Mouse (Mus musculus): ENCODE data around the gene Wnt16.

Wnt16 gene

DNA sequence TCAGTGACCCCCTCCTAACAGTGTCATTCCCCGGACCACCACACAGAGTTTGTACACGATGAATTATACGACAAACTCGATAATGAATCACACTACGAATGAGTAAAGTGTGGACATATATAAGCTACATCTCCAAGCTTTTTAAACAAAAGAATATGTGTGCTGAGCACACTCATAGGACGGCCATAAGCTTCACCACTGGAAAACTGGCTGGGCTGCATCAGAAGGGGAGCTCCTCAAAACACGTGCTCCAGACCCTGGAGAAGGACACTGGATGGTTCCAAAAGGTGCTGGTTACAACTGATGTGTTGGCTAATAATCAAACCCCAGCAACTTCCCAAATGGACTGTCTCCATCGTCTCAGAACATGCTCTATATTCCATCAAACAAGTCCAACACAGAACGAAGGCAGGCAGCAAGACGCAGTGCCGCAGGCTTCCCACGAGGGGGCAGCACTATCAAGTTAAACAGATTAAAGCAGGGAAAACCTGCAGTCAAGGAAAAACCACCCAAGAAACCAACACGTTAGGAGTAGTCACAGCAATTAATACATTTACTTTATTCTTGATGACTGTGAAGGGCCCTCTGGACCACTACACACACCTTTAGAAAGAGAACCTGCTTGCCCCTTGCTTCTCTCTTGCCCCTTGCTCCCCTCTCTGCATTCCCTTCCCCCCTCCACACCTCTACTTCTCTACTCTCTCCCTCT, 37.5 kb downstream of the Wnt16 start:
- peak; percentile 16 for DNase-seq (ENCODE audit: low read depth, low spot score)

- DNase-seq (ENCODE audit: low read depth, low spot score) = no peak
Measured at GRCm38 (mm10) chr6:22326289-22326688, 38.3 kb downstream of the Wnt16 start.

- DNase-seq (ENCODE audit: low read depth, low spot score) = no peak
Measured at GRCm38 (mm10) chr6:22327091-22327490, 39.1 kb downstream of the Wnt16 start.

DNA sequence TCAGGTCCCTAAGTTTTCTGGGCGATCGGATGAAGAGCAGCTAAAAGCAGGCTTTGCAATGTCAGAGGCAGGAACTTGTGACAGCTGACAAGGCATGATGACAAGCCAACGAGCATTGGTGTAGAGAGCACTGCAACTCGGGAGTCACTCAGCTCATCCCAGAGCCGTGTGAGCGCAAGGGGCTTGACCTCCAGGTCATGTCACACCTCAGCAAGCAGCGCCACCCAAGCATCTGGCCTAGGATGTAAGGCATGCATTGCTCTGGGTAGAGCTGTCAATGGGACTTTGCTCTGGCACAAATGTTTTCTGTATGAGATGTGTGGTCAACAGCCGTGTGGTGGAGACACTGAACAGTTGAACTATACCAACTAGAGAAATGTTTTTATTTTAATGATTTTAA, 39.9 kb downstream of the Wnt16 start:
- DNase-seq (ENCODE audit: low read depth, low spot score) = no peak

DNA sequence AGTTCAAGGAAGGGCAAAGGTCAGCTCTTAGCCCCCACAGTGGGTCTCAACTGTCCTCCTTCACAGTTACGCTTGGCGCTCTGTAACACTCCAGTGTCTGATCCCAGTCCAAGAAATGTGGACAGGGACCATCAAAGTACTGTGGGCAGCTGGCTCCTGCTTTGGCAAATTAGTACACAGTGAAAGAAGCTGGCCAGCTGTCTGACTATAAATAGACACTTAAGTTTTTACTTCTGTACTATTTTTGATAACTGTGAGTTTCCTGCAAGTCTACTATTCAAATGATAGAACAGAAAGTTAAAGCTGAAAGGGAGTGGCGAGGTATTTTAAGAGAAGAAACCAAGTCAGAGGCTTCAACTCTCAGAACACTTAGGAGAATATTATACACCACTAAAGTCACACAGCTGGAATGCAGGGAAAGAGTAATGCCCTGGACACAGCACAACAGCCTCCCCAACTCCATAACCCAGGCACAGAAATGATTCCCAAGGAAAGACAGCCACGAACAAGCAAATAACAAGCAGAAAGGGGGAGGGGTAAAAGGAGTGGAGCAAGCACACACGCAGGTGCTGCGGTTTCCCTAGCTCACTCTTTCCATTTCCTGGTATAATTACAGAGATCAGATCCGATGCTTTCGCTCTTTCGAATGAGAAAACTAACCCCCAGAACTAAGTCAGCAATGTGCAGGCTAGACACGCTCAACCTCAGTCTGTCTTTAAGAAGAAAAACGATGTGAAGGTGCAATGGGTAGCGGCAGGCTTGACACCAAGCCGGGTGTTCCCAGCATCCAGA, 42.3 kb downstream of the Wnt16 start:
- DNase-seq (ENCODE audit: low read depth, low spot score) = no peak

DNA sequence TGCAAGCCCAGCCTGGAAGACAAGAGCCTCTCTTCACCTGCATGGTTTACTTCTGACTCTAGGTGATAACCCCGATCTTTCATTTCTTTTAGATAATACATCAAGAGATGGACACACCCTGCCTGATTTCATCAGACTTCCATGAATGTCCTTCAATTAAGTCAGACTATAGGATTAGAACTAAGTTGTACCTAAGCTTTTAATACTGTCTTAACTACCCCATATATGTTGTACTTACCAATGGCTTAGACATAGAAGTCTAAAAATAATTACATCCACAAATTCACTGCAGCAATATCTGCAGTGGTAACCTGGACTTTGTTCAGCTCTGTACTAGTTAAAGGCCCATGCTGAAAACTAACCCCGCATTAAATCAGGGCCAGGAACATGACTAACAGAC, 44.5 kb downstream of the Wnt16 start:
- no peak for DNase-seq (ENCODE audit: low read depth, low spot score)

DNA sequence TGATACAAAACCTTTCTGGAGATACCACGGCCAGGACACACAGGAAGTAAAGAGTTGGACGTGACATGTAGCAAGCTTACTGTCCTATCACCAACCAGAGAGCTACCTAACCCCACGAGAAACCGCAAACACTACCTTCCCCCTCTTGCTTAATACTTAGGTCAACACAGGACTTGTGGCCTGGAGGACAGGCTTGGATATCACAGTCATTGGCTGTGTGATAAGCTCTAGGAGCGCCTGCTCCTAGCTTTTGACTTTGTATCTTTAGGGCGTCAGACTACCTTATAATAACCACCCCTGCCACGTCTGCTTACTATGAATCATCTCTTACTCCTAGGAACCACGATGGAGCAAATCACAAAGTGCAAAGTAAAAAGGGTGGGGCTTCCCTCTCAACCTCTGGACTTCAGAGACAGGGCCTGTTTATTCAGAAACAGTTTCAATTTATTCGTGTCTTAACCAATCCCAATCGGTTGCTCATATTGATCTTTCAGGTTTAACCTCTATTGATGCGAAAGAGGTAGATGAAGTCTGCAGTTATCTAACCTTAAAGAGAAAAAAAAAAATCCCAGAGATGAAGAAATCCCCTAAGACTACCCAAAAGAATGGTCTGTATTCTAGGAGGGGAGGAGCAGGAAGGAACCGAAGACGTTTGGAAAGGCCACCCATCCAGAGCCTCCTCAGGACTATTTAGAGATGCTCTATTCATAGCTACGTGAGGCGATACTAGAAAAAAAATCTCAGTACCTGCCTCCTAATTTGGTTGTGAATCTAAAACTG, 51.9 kb downstream of the Wnt16 start:
- no peak for DNase-seq (ENCODE audit: low read depth, low spot score)

DNA sequence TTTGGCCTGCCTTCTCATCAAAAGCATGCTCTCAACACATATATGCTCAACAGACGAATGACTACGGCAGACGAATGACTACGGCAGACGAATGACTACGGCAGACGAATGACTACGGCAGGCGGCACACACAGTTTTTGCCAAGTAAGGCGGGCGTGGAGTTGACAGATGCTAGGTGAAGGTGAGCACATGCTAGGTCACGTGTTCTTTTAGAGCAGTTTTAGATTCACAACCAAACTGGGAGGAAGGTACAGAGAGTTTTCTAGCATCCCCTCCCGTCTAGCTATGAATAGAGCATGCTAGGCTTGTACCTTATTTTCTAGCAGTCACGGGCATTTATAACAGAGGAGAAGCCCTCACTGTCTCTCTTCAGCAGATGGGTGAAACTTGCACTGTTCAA, 52.8 kb downstream of the Wnt16 start:
- no peak for DNase-seq (ENCODE audit: low read depth, low spot score)

DNA sequence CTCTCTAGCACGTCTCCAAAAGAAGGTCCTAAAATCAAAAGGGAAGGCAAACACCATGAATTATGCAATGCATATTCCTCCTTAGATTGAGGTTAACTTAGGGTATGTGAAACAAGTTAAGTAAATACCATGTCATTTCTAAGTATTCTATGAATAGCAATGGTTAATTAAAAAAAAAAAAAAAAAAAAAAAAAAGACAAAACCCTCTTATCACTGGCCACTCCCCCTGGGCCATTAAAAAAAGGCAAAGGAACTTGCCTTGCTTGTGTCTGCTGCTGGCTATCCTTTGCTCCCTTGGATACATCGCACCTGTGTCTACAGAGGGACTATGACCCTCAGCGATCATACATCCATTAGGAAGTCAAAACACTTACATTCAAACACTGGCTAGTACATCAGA, 55.3 kb downstream of the Wnt16 start:
- DNase-seq (ENCODE audit: low read depth, low spot score) = no peak

DNA sequence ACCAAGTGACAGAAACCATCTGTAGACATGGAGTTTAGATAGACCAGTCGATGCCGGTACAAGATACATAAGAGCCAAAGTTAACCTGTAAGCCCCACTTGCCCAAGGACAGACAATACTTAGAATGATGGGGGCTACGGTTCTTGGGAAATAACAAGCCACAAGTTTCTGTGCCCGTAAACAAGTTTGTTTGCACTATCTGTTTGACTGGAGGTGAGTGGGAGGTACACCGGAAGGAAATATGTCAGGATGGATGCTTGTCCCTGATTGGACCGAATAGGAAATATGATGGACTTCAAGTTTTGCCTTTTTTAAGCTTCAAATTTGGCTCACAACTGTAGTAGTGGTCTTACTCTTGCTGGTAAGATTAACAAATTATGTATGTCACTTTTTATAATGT, 55.7 kb downstream of the Wnt16 start:
- no peak for DNase-seq (ENCODE audit: low read depth, low spot score)

DNA sequence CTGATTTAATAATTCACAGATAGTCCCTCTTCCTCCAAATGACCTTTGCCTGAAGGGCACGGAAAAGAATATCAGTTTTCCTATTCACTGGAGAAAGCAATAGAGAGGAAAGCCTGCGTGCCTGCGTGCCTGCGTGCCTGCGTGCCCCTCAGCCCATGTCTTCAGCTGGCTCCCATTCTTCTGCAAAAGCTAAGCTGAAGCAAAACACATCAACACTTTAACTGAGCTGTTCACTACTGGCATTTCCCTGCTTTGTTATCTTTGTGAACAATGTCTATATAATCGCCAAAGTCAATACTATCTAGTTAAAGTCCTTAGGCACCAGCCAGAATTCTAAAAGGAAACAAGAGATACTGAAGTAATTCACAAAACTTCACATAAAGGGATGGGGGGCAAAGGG, 56.4 kb downstream of the Wnt16 start:
- DNase-seq (ENCODE audit: low read depth, low spot score) = no peak

DNA sequence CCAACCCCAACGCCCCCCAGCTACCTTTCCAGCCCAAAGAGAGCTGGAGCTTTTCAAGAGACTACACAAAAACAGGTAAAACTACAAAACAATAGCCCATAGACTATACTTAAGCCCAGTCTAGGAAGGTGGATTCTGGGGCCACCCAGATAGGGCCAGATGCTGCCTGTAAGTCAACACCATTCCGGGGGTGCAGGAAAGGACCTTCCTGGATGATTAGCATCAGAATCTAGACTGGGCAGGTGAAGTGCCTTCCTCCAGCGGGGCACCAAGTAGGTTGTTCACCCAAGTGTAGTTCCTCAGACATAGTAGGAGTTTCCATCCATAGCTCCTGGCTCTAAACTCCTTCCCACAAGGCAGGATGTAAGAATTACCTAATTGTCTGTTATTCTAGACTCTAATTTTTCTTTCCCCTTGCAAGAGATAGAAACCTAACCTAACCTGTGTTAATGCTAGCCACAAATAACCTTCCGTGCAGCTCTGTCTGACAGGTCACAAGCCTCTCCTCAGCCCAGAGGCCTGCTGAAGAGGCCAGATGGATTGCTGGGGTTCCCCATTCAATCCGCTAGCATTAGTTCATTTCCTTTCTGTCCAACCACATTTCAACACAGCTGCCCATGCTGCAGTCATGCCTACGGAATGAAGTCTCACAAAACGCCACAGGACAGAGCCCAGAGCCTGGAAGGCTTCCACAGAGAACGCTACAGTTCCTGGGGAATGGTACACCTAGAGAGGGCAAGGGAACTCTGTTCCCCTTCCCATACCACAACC, 59.3 kb downstream of the Wnt16 start:
- no peak for DNase-seq (ENCODE audit: low read depth, low spot score)

All from c-Kit-negative CD71-positive TER-119-positive erythroid progenitor cells, embryonic 14.5 days (primary cell).